Mouse (Mus musculus): ENCODE measurements at regions not wholly inside any gene's neighbourhood (a gene's known extent, or its start where the extent isn't known, plus 50 kb on each side); places are given as distances from the start of the nearest gene placed in this dataset.

DNA sequence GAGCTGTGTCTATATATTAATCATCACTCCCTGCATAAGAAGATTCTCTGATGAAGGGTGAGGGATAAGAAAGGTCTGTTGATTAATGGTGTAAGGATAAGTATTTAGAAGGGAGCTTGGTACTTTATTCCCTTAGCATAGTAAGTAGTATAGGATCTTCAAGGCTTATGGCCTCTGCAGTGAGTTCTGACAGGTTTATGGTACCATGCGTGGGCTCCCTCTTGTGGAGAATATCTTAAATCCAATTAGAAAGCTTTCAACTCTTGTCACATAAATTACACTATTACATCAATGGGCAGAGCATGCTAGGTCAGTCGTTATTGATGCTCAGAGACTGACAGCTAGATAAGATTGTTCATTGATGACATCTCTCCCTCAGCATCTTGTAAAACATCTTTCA, 112.7 kb upstream of the Grin3a start:
- TF ChIP-seq CTCF (IDR thresholded peaks at IDR 0.05; ENCODE audit: low read depth) (peak; percentile 55), EP300 (IDR thresholded peaks at IDR 0.05; ENCODE audit: low read depth) (no peak)
